In genomic region chr2:115042299-115042785, GRCm38 (mm10) we compare ENCODE assay signal across 23 mouse cellular contexts.
DNase-seq lines count a peak whose midpoint lies in the region; ATAC-seq lines count a peak whose summit lies in the region.
"Had no signal": no experiment of that assay in that cellular context is flagged by ENCODE, and none has a peak within 500 bp of the region (broad histone marks: within the 10 kb centered on the region; RNA-seq: fewer than 3 reads in every experiment).

No protein-coding gene starts in this region.

- intact Hi-C loops in left cerebral cortex, postnatal 25 days (cut with DNase I) = loop anchor here (5.0 kb wide), 1 partner anchor 75 kb away; no protein-coding TSS in a partner anchor
- intact Hi-C loops in left cerebral cortex, postnatal 4 days (cut with DNase I) = no loop called here

- peak; percentile 97 for ATAC-seq in frontal cortex, adult (ENCODE audit: low TSS enrichment)
- ATAC-seq: CD4-positive, CD25-positive, alpha-beta regulatory T cell, adult 4 months; inflammation-experienced regulatory T-cells, adult 6 months; midbrain, embryonic 15.5 days had no signal

- DNase-seq in frontal cortex, postnatal 25 days (ENCODE audit: low spot score in 2 of 2) = no peak
- DNase-seq in left cerebral cortex, postnatal 25 days (ENCODE audit: low spot score in 2 of 2) = peak; percentile 5 to 74
- DNase-seq in left cerebral cortex, postnatal 4 days = no peak
- peak; percentile 56 for DNase-seq in brain, adult 2 months (ENCODE audit: low read depth, low spot score)
- peak; percentile 18 to 56 for DNase-seq in frontal cortex, postnatal 36 days (ENCODE audit: low spot score in 2 of 2)
- DNase-seq in testis, postnatal 14 days (ENCODE audit: low spot score) = no peak
- DNase-seq: adrenal gland, postnatal 14 days; cerebellum, adult 11-12 months; cerebellum, adult 9-11 months; gastrocnemius, adult 2 months; gastrocnemius, postnatal 36 days; heart, adult 2 months; heart, postnatal 10 days; kidney, adult 11 months; kidney, postnatal 36 days; liver; lung, adult 2 months; lung, postnatal 10 days; thymus, postnatal 14 days had no signal

Comparison
In these comparisons a context has a peak if more than half of its experiments do, and no peak if none do; other contexts are left out.
1. DNase-seq: peak in left cerebral cortex, postnatal 25 days (2 of 2), brain, adult 2 months (single experiment) and frontal cortex, postnatal 36 days (2 of 2); none in frontal cortex, postnatal 25 days (0 of 2), left cerebral cortex, postnatal 4 days (single experiment) and testis, postnatal 14 days (single experiment).